Mouse (Mus musculus): ENCODE results near the gene Rxrg. TPM values are rescaled to one million over a fixed set of nuclear protein-coding genes. Genes with fewer than 3 reads are reported as not detected.

Gene Rxrg
- polyA plus RNA-seq, 1 experiment from 2014 or later: 13.9 TPM

GRCm38 (mm10) chr1:167608201-167608741, 10.1 kb downstream of the Rxrg start:
- Histone ChIP-seq H3K27me3 (no peaks in the 10 kb centered on the region), H3K36me3 (no peaks in the 10 kb centered on the region), H3K9ac (no peak overlapping the region), H3K4me3 (no peak overlapping the region), H3K9me3 (no peaks in the 10 kb centered on the region), H3K4me1 (no peaks in the 10 kb centered on the region), H3K27ac (no peak overlapping the region), H3K4me2 (replicated peaks) (no peak overlapping the region)
- 42% methylated on average over 9 of the region's 9 CpGs for WGBS
- no peak for ATAC-seq (ENCODE audit: insufficient number of reproducible peaks, insufficient read depth, low FRiP score, low TSS enrichment)

GRCm38 (mm10) chr1:167617131-167617530, 18.9 kb downstream of the Rxrg start:
- Histone ChIP-seq H3K4me1 (no peaks in the 10 kb centered on the region), H3K4me2 (replicated peaks) (no peak overlapping the region), H3K27ac (no peak overlapping the region), H3K4me3 (no peak overlapping the region), H3K9ac (no peak overlapping the region), H3K9me3 (no peaks in the 10 kb centered on the region), H3K36me3 (no peaks in the 10 kb centered on the region), H3K27me3 (no peaks in the 10 kb centered on the region)
- no peak for ATAC-seq (ENCODE audit: insufficient number of reproducible peaks, insufficient read depth, low FRiP score, low TSS enrichment)
- WGBS: 78% methylated on average over 14 of the region's 14 CpGs

GRCm38 (mm10) chr1:167617995-167618489, 19.9 kb downstream of the Rxrg start:
- Histone ChIP-seq H3K4me2 (replicated peaks) (no peak overlapping the region), H3K27me3 (no peaks in the 10 kb centered on the region), H3K36me3 (no peaks in the 10 kb centered on the region), H3K4me3 (no peak overlapping the region), H3K27ac (no peak overlapping the region), H3K9ac (no peak overlapping the region), H3K9me3 (no peaks in the 10 kb centered on the region), H3K4me1 (no peaks in the 10 kb centered on the region)
- 65% methylated on average over 18 of the region's 18 CpGs for WGBS
- ATAC-seq (ENCODE audit: insufficient number of reproducible peaks, insufficient read depth, low FRiP score, low TSS enrichment): no peak

- no peaks in the 10 kb centered on the region for H3K4me1 ChIP-seq
- H3K9ac ChIP-seq: no peak overlapping the region
- no peak overlapping the region for H3K4me3 ChIP-seq
- WGBS: 60% methylated on average over 15 of the region's 15 CpGs
- no peak overlapping the region for H3K27ac ChIP-seq
- no peaks in the 10 kb centered on the region for H3K27me3 ChIP-seq
- H3K36me3 ChIP-seq: no peaks in the 10 kb centered on the region
- ATAC-seq (ENCODE audit: insufficient number of reproducible peaks, insufficient read depth, low FRiP score, low TSS enrichment): no peak
- H3K4me2 ChIP-seq (replicated peaks): no peak overlapping the region
- no peaks in the 10 kb centered on the region for H3K9me3 ChIP-seq
Observed at GRCm38 (mm10) chr1:167620206-167620795, 22.1 kb downstream of the Rxrg start.

GRCm38 (mm10) chr1:167625098-167625497, 26.9 kb downstream of the Rxrg start:
- Histone ChIP-seq H3K27me3 (0 out of 2 replicates have a peak, but pooled peaks cover 4% of the 10 kb centered on the region), H3K4me2 (replicated peaks) (no peak overlapping the region), H3K4me1 (no peaks in the 10 kb centered on the region), H3K9me3 (no peaks in the 10 kb centered on the region), H3K4me3 (no peak overlapping the region), H3K9ac (no peak overlapping the region), H3K27ac (no peak overlapping the region), H3K36me3 (no peaks in the 10 kb centered on the region)
- ATAC-seq (ENCODE audit: insufficient number of reproducible peaks, insufficient read depth, low FRiP score, low TSS enrichment): no peak
- 65% methylated on average over 3 of the region's 3 CpGs for WGBS

- Histone ChIP-seq H3K36me3 (0 out of 2 replicates have a peak, but pooled peaks cover 2% of the 10 kb centered on the region), H3K9me3 (no peaks in the 10 kb centered on the region), H3K27me3 (no peaks in the 10 kb centered on the region), H3K9ac (no peak overlapping the region), H3K4me1 (no peaks in the 10 kb centered on the region), H3K27ac (no peak overlapping the region), H3K4me2 (replicated peaks) (no peak overlapping the region), H3K4me3 (no peak overlapping the region)
- no peak for ATAC-seq (ENCODE audit: insufficient number of reproducible peaks, insufficient read depth, low FRiP score, low TSS enrichment)
- WGBS: 90% methylated on average over 6 of the region's 6 CpGs
Observed at GRCm38 (mm10) chr1:167631765-167632164, 33.6 kb downstream of the Rxrg start.

- H3K4me1 ChIP-seq: no peaks in the 10 kb centered on the region
- H3K4me2 ChIP-seq (replicated peaks): no peak overlapping the region
- H3K9me3 ChIP-seq: no peaks in the 10 kb centered on the region
- 54% methylated on average over 12 of the region's 12 CpGs for WGBS
- no peak overlapping the region for H3K4me3 ChIP-seq
- no peak for ATAC-seq (ENCODE audit: insufficient number of reproducible peaks, insufficient read depth, low FRiP score, low TSS enrichment)
- H3K27ac ChIP-seq: no peak overlapping the region
- H3K36me3 ChIP-seq: 0 out of 2 replicates have a peak, but pooled peaks cover 2% of the 10 kb centered on the region
- no peaks in the 10 kb centered on the region for H3K27me3 ChIP-seq
- no peak overlapping the region for H3K9ac ChIP-seq
Observed at GRCm38 (mm10) chr1:167635702-167636101, 37.5 kb downstream of the Rxrg start.

DNA sequence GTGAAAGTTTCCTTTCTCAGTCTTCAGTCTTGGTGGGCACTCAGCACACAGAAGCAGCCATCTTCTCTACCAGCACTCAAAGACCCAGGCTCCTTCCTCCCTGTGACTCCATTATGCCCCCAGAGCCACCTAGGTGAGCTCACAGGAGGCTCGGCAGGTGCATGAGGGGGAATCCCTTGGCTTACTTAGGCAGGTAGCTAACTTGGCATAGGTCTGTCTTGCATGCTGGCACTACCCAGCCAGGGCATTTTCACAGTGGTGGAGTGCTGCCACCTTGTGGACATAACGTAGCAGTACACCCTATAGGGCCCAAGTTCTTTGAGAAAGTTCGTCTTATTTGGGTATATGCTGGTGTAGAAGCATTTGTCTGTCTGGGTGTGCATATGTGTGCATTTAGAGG, 38.8 kb downstream of the Rxrg start:
- Histone ChIP-seq H3K4me2 (replicated peaks) (no peak overlapping the region), H3K9ac (no peak overlapping the region), H3K9me3 (no peaks in the 10 kb centered on the region), H3K4me1 (no peaks in the 10 kb centered on the region), H3K4me3 (no peak overlapping the region), H3K27me3 (no peaks in the 10 kb centered on the region), H3K27ac (no peak overlapping the region), H3K36me3 (0 out of 2 replicates have a peak, but pooled peaks cover 2% of the 10 kb centered on the region)
- WGBS: 14% methylated on average over 3 of the region's 3 CpGs
- no peak for ATAC-seq (ENCODE audit: insufficient number of reproducible peaks, insufficient read depth, low FRiP score, low TSS enrichment)

- Histone ChIP-seq H3K27ac (no peak overlapping the region), H3K4me2 (replicated peaks) (no peak overlapping the region), H3K4me1 (no peaks in the 10 kb centered on the region), H3K9me3 (no peaks in the 10 kb centered on the region), H3K27me3 (no peaks in the 10 kb centered on the region), H3K4me3 (no peak overlapping the region), H3K36me3 (no peaks in the 10 kb centered on the region), H3K9ac (no peak overlapping the region)
- WGBS: 32% methylated on average over 13 of the region's 13 CpGs
- no peak for ATAC-seq (ENCODE audit: insufficient number of reproducible peaks, insufficient read depth, low FRiP score, low TSS enrichment)
Observed at GRCm38 (mm10) chr1:167638053-167638452, 39.9 kb downstream of the Rxrg start.

DNA sequence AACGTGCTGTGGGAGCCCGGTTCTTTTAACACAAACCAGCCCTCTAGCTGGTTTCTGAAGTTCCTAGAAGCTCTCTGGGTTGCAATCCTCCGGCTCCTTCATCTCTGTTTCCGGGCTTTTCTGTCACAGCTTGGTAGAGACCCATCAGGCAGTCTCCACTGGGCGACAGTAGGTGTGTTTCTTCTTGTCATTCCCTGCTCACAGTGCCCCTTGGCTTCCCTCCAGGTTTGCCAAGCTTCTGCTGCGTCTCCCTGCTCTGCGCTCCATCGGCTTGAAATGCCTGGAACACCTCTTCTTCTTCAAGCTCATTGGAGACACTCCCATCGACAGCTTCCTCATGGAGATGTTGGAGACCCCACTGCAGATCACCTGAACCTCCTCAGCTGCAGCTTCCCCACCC, 40.7 kb downstream of the Rxrg start:
- WGBS: 84% methylated on average over 9 of the region's 9 CpGs
- no peak for ATAC-seq (ENCODE audit: insufficient number of reproducible peaks, insufficient read depth, low FRiP score, low TSS enrichment)
- H3K4me1 ChIP-seq: no peaks in the 10 kb centered on the region
- H3K4me2 ChIP-seq (replicated peaks): no peak overlapping the region
- H3K27me3 ChIP-seq: peaks cover 4% of the 10 kb centered on the region; the same call in 1 of the 2 replicates
- no peaks in the 10 kb centered on the region for H3K36me3 ChIP-seq
- no peak overlapping the region for H3K27ac ChIP-seq
- no peaks in the 10 kb centered on the region for H3K9me3 ChIP-seq
- no peak overlapping the region for H3K4me3 ChIP-seq
- H3K9ac ChIP-seq: no peak overlapping the region

DNA sequence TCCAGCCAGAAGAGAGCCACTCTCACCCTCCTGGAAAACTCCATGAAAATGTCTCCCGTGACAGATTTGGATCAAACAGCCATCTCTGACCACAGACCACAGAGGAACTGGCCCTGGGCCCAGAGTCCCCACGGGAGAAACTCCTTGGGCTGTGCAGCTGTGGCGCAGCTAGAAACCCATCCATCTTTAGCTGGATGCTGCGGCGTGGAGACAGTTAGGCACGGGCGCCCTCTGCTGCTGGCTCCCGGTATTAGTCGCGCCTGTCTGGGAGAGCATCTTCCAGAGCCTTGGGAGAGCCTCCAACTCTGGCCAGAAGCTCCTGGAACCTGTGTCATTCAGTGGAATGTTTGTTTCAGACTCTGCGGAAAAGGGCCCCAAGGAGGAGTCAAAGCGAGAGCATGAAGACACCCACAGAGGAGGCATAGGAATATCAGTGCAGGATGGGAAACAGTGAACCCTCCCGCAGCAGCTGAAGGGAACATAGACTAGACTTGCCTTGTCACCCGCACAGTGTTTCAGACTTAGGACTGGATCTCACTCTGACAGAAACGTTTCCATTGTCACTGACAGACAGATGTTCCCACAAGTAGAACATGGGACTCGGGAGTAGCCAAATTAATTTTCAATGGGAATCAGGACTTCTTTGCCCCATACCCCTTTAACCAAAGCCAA, 46.8 kb downstream of the Rxrg start:
- Histone ChIP-seq H3K4me3 (no peak overlapping the region), H3K9ac (no peak overlapping the region), H3K9me3 (no peaks in the 10 kb centered on the region), H3K4me2 (replicated peaks) (0 out of 2 replicates have a peak overlapping the region, but pooled peaks have one; percentile 20), H3K27me3 (peaks cover 7% of the 10 kb centered on the region; the same call in 1 of the 2 replicates), H3K36me3 (no peaks in the 10 kb centered on the region), H3K4me1 (peaks cover 10% of the 10 kb centered on the region; the same call in 1 of the 2 replicates), H3K27ac (no peak overlapping the region)
- peak; percentile 83; the same call in 1 of the 2 replicates for ATAC-seq (ENCODE audit: insufficient number of reproducible peaks, insufficient read depth, low FRiP score, low TSS enrichment)
- 17% methylated on average over 16 of the region's 16 CpGs for WGBS

DNA sequence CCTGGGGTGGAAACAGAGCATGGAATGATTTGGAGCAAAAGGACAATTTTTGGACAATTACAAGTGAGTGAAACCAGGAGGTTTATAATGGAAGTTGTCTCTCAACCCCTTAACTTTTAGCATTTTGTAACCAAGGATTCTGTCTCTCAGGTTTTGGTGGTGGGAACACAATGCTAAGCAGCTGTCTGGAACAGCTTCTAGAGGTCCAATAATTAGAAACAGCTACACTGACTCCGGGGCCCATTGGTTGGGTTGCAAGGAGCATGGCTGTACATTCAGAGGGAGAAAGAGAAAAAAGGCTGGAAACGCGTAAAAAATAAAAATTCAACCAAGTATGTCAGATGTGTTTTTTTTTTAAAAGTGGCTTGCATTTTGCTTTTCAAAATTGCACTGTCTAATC, 50.5 kb downstream of the Rxrg start:
- Histone ChIP-seq H3K9ac (no peak overlapping the region), H3K36me3 (no peaks in the 10 kb centered on the region), H3K4me1 (peaks cover 10% of the 10 kb centered on the region; the same call in 1 of the 2 replicates), H3K27me3 (0 out of 2 replicates have a peak, but pooled peaks cover 4% of the 10 kb centered on the region), H3K4me2 (replicated peaks) (no peak overlapping the region), H3K9me3 (no peaks in the 10 kb centered on the region), H3K4me3 (no peak overlapping the region), H3K27ac (no peak overlapping the region)
- 33% methylated on average over 3 of the region's 3 CpGs for WGBS
- ATAC-seq (ENCODE audit: insufficient number of reproducible peaks, insufficient read depth, low FRiP score, low TSS enrichment): no peak

Measured in embryonic facial prominence, embryonic 12.5 days (tissue).